Mouse (Mus musculus) liver, embryonic 14.5 days (tissue): ENCODE measurements at regions not wholly inside any gene's neighbourhood (a gene's known extent, or its start where the extent isn't known, plus 50 kb on each side); places are given as distances from the start of the nearest gene placed in this dataset.

ENCODE experiments used
- CTCF ChIP-seq: IDR thresholded peaks from 2 replicates; pipeline ENCODE4 v1.5.1; 2016; ENCODE audit warnings: antibody characterized with exemption, low read depth, control low read depth
- EP300 ChIP-seq: IDR thresholded peaks from 2 replicates; pipeline ENCODE4 v1.6.1; 2016; ENCODE audit warnings: antibody characterized with exemption, low read depth

DNA sequence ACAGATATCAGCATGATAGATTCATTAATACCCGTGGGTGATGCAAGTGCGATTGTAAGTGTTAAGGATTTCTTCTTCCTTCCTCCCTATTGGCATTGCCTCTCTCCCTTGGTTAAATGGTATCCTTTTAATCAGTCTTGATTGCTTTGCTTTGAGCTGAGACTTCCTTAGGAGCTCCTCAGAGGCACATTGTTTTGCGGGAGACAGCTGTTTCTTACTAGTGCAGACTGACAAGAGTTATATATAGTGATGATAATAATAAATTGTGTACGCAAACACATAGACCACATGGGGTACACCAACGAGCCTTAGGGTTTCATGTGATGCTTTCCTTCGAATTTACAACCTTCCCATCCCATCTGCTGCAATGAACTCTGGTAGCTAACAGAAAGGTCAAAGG is 102.0 kb upstream of the March11 start:
- TF ChIP-seq CTCF (no peak), EP300 (no peak)
